Mouse (Mus musculus): Measurements from ENCODE around the gene Eml4. TPM values are rescaled to one million over a fixed set of nuclear protein-coding genes. Genes with fewer than 3 reads are reported as not detected.

Gene Eml4
- total and polyA plus RNA-seq, 3 experiments, result 38.2 to 75.6 (median 60.1) TPM

GRCm38 (mm10) chr17:83526624-83527532 is 176.1 kb downstream of the Eml4 start:
- Histone ChIP-seq H3K27ac (ENCODE audit: insufficient read depth, low read depth) (no peak overlapping the region), H3K4me3 (replicated peaks in 1 of 3; ENCODE audit: low read depth in 2 of 3, low read length in 2 of 3, poor library complexity in 1 of 3) (no peak overlapping the region), H3K4me2 (ENCODE audit: insufficient read depth, low read depth, poor library complexity, severe bottlenecking) (no peak overlapping the region), H3K4me1 (ENCODE audit: control insufficient read depth in 1 of 2, insufficient read depth in 2 of 2) (peaks cover 4 to 9% of the 10 kb centered on the region in 2 experiments), H3K36me3 (replicated peaks in 1 of 2; ENCODE audit: control insufficient read depth in 1 of 2, insufficient read depth in 1 of 2, low read length in 1 of 2) (no peaks in the 10 kb centered on the region), H3K79me2 (replicated peaks; ENCODE audit: control insufficient read depth, extremely low read depth, insufficient read depth, poor library complexity, severe bottlenecking) (no peaks in the 10 kb centered on the region), H3K27me3 (replicated peaks) (no peaks in the 10 kb centered on the region), H3K9ac (ENCODE audit: insufficient read depth, low read depth) (no peak overlapping the region), H3K9me3 (replicated peaks; ENCODE audit: low read length) (no peaks in the 10 kb centered on the region)
- DNase-seq (ENCODE audit: extremely low read depth), result peak; percentile 29
- TF ChIP-seq ZNF384 (IDR thresholded peaks at IDR 0.05; ENCODE audit: low read depth, low read length), result no peak
- no peak for TF ChIP-seq MAZ (IDR thresholded peaks at IDR 0.05; ENCODE audit: low read depth, low read length)
- peak; percentile 34; the same call in 1 of the 2 replicates for TF ChIP-seq CHD2 (IDR thresholded peaks at IDR 0.05; ENCODE audit: low read length)
- in situ Hi-C loops (cut with MboI; ENCODE audit: low pct_ligation_motif_present, low pct_unique_long_range_greater_than_20kb, low sequenced_read_pairs) (no loop called here), dilution Hi-C loops (cut with MboI; ENCODE audit: extremely low pct_ligation_motif_present, extremely low pct_unique_long_range_greater_than_20kb, low sequenced_read_pairs) (no loop called here)

DNA sequence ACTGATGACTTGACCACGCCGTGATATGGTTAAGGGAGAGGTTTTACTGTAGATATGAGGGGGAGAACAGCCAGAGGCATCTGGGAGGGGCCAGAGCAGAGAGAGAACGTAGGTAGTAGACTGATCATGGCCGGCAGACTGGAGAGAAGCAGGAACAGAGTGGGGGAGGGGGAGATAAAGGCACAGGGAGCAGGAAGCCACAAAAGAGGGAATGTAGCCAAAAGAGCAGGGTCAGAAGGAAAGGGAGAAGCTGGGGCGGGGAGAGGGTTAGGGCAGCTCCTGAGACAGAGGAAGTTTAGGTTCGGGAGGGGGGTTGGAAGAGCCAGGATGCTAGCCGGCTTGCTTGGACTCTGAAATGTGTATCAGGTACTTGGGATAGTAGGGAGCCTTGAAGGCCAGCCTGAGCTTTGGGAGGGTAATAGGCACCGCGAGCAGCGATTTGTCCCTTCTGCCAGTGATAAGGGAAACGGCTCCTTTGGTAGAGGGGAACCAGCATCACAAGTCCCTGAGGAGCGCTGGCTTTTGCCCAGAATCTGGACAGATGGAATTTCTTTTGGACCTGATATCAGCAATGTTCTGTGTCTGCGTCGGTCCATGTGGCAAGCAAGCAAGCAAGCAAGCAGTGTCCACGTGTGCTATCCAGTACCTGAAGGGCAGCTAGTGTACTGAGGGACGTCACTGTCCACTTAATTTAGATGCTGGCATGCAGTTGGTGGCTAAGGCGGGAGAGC is 177.1 kb downstream of the Eml4 start:
- TF ChIP-seq ETS1 (conservative IDR thresholded peaks at IDR 0.05; ENCODE audit: low read depth, low read length) (no peak), CTCF (conservative IDR thresholded peaks at IDR 0.05 in 1 of 2, IDR thresholded peaks at IDR 0.05 in 1 of 2; ENCODE audit: low read depth in 2 of 2, low read length in 2 of 2) (no peak), POLR2A (IDR thresholded peaks at IDR 0.05; ENCODE audit: low read depth, low read length) (no peak), NRF1 (IDR thresholded peaks at IDR 0.05; ENCODE audit: low read depth, low read length) (no peak), PAX5 (IDR thresholded peaks at IDR 0.05; ENCODE audit: low read length) (no peak), SMC3 (IDR thresholded peaks at IDR 0.05; ENCODE audit: low read depth, low read length) (no peak), E2F4 (IDR thresholded peaks at IDR 0.05; ENCODE audit: insufficient replicate concordance, low read depth, low read length) (no peak), MAZ (IDR thresholded peaks at IDR 0.05; ENCODE audit: low read depth, low read length) (no peak), ZNF384 (IDR thresholded peaks at IDR 0.05; ENCODE audit: low read depth, low read length) (no peak), MYC (IDR thresholded peaks at IDR 0.05; ENCODE audit: low read depth, low read length) (no peak)
- no peaks in the 10 kb centered on the region for H3K79me2 ChIP-seq (replicated peaks; ENCODE audit: control insufficient read depth, extremely low read depth, insufficient read depth, poor library complexity, severe bottlenecking)
- no peaks in the 10 kb centered on the region for H3K27me3 ChIP-seq (replicated peaks)
- H3K4me2 ChIP-seq (ENCODE audit: insufficient read depth, low read depth, poor library complexity, severe bottlenecking), result no peak overlapping the region
- no peak overlapping the region for H3K9ac ChIP-seq (ENCODE audit: insufficient read depth, low read depth)
- dilution Hi-C loops (cut with MboI; ENCODE audit: extremely low pct_ligation_motif_present, extremely low pct_unique_long_range_greater_than_20kb, low sequenced_read_pairs) (no loop called here), in situ Hi-C loops (cut with MboI; ENCODE audit: low pct_ligation_motif_present, low pct_unique_long_range_greater_than_20kb, low sequenced_read_pairs) (no loop called here)
- H3K36me3 ChIP-seq (replicated peaks in 1 of 2; ENCODE audit: control insufficient read depth in 1 of 2, insufficient read depth in 1 of 2, low read length in 1 of 2), result no peaks in the 10 kb centered on the region
- no peak overlapping the region for H3K27ac ChIP-seq (ENCODE audit: insufficient read depth, low read depth)
- peaks cover 11 to 17% of the 10 kb centered on the region in 2 experiments for H3K4me1 ChIP-seq (ENCODE audit: control insufficient read depth in 1 of 2, insufficient read depth in 2 of 2)
- no peak overlapping the region for H3K4me3 ChIP-seq (replicated peaks in 1 of 3; ENCODE audit: low read depth in 2 of 3, low read length in 2 of 3, poor library complexity in 1 of 3)
- no peak for DNase-seq (ENCODE audit: extremely low read depth)
- H3K9me3 ChIP-seq (replicated peaks; ENCODE audit: low read length), result no peaks in the 10 kb centered on the region

Other genes with a start within 250 kb of the Eml4 start
- gene Pkdcc, start 135.6 kb upstream of the Eml4 start, total RNA-seq (2012; rRNA removed), result 1.5 and 3.7 TPM in 2 replicates
- 3.3 and 4.3 TPM in 2 replicates for gene Pkdcc, start 135.6 kb upstream of the Eml4 start, total RNA-seq (2014; rRNA removed)
- gene Pkdcc, start 135.6 kb upstream of the Eml4 start, polyA plus RNA-seq (2012; ENCODE audit: insufficient read length, low read depth), result 2.8 and 4.2 TPM in 2 replicates
- 267 and 310 TPM in 2 replicates for gene Cox7a2l, start 166.4 kb downstream of the Eml4 start, total RNA-seq (2012; rRNA removed)
- gene Cox7a2l, start 166.4 kb downstream of the Eml4 start, total RNA-seq (2014; rRNA removed), result 371 and 386 TPM in 2 replicates
- 233 and 283 TPM in 2 replicates for gene Cox7a2l, start 166.4 kb downstream of the Eml4 start, polyA plus RNA-seq (2012; ENCODE audit: insufficient read length, low read depth)